ENCODE assay signal across 21 mouse cellular contexts in genomic region chr11:119741401-119741800, GRCm38 (mm10).
"Had no signal": no experiment of that assay in that cellular context is flagged by ENCODE, and none has a peak within 500 bp of the region (broad histone marks: within the 10 kb centered on the region; RNA-seq: fewer than 3 reads in every experiment).

No protein-coding gene starts in this region.

- H3K27me3 ChIP-seq: limb, embryonic 12.5 days; limb, embryonic 15.5 days; liver, embryonic 13.5 days; midbrain, embryonic 12.5 days; midbrain, embryonic 15.5 days; neural tube, embryonic 12.5 days; neural tube, embryonic 15.5 days had no signal

- H3K9me3 ChIP-seq: limb, embryonic 12.5 days; limb, embryonic 15.5 days; liver, embryonic 13.5 days; midbrain, embryonic 12.5 days; midbrain, embryonic 15.5 days; neural tube, embryonic 12.5 days; neural tube, embryonic 15.5 days had no signal

- H3K36me3 ChIP-seq: limb, embryonic 12.5 days; limb, embryonic 15.5 days; midbrain, embryonic 12.5 days; midbrain, embryonic 15.5 days; neural tube, embryonic 12.5 days; neural tube, embryonic 15.5 days had no signal

- H3K27ac ChIP-seq: hindbrain, postnatal 0 days; limb, embryonic 12.5 days; limb, embryonic 15.5 days; liver, embryonic 13.5 days; macrophage; midbrain, embryonic 12.5 days; midbrain, embryonic 15.5 days; neural tube, embryonic 12.5 days; neural tube, embryonic 15.5 days; stomach, postnatal 0 days had no signal

- H3K9ac ChIP-seq: limb, embryonic 12.5 days; limb, embryonic 15.5 days; liver, embryonic 13.5 days; midbrain, embryonic 12.5 days; midbrain, embryonic 15.5 days; neural tube, embryonic 12.5 days; neural tube, embryonic 15.5 days had no signal

- H3K4me3 ChIP-seq: limb, embryonic 12.5 days; limb, embryonic 15.5 days; liver, embryonic 13.5 days; midbrain, embryonic 12.5 days; midbrain, embryonic 15.5 days; neural tube, embryonic 12.5 days; neural tube, embryonic 15.5 days had no signal

- DNase-seq: left cerebral cortex, postnatal 4 days; liver, embryonic 13.5 days; lung, adult 2 months; lung, postnatal 14 days; right cerebral cortex, adult 18-20 months; right cerebral cortex, postnatal 14 days; right cerebral cortex, postnatal 4 days; thymus, adult 2 months; thymus, postnatal 14 days; thymus, postnatal 4 days had no signal

- H3K4me2 ChIP-seq: limb, embryonic 12.5 days; limb, embryonic 15.5 days; liver, embryonic 13.5 days; midbrain, embryonic 12.5 days; midbrain, embryonic 15.5 days; neural tube, embryonic 12.5 days; neural tube, embryonic 15.5 days had no signal

- ATAC-seq: hindbrain, postnatal 0 days; inflammation-experienced regulatory T-cells, adult 6 months; intestine, embryonic 16.5 days; midbrain, embryonic 15.5 days had no signal
